Mouse (Mus musculus): ENCODE results near the gene Smg6. TPM values are rescaled to one million over a fixed set of nuclear protein-coding genes. Genes with fewer than 3 reads are reported as not detected.

The Smg6 gene
- polyA plus RNA-seq, 1 experiment from 2014 or later: 12.9 TPM

DNA sequence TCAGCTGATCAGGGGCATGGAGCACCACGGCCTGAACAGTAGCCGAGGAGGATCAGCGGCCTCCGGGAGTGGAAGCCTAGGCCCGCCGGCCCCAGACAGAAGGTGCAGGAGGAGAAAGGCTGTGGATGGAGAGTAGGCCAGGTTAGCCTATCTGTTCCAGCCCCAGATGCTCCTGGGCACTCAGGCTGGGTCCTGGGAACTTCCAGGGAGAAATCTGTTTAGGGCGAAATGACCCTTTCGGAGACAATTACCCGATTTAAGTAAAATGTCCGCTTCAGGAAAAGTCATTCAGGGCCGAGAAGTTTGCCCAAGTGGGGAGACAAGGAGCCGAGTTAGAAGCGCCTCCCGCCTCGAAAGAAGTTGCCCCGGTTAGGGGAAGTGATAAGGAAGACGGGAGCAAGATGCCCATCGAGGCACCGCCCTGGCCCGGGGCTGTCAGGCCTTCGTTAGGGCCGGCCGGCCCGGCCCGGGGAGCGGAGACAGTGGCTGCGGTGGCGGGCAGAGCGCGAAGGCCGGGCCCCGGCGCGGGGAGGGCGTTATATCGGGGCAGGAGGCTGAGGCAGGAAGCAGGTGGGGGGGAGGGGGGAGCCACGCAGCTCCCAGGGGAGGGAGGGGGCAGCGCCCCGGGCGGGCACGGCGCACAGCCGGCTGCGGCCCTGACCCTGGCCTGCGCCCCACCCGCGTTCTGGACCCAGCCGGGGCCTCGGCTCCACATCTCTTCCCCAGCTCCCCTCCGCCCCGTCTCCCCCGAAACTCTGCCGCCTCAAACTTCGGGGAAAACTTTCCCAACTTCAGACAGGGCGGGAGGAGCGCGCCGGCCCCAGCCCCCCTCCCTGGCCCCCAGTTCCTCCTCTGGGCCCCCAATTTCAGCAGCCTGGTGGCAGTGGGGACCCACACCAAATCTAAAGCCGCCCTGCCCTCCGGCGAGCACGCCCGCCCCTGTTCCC, 242.3 kb downstream of the Smg6 start:
- peak overlapping the region; percentile 40 for H3K4me3 ChIP-seq (ENCODE audit: low read depth, low read length)
- ATAC-seq: no peak
- H3K4me1 ChIP-seq (ENCODE audit: control insufficient read depth, insufficient read depth, low read length): peaks cover 23% of the 10 kb centered on the region
- DNase-seq (ENCODE audit: low spot score): no peak
- 2% methylated on average over 52 of the region's 63 CpGs for WGBS
- H3K27me3 ChIP-seq (replicated peaks; ENCODE audit: control insufficient read depth, insufficient read depth, low read length): peaks cover 94% of the 10 kb centered on the region
- H3K36me3 ChIP-seq (ENCODE audit: control insufficient read depth, insufficient read depth, low read length): peaks cover 8% of the 10 kb centered on the region
- H3K27ac ChIP-seq (ENCODE audit: low read depth, low read length): 0 out of 2 replicates have a peak overlapping the region, but pooled peaks have one; percentile 48
- peak overlapping the region; percentile 48; the same call in 1 of the 2 replicates for H3K9ac ChIP-seq (ENCODE audit: low read length)
- peak overlapping the region; percentile 77 for H3K4me2 ChIP-seq (ENCODE audit: low read length)
- no peaks in the 10 kb centered on the region for H3K9me3 ChIP-seq (replicated peaks; ENCODE audit: control insufficient read depth, low read length)

DNA sequence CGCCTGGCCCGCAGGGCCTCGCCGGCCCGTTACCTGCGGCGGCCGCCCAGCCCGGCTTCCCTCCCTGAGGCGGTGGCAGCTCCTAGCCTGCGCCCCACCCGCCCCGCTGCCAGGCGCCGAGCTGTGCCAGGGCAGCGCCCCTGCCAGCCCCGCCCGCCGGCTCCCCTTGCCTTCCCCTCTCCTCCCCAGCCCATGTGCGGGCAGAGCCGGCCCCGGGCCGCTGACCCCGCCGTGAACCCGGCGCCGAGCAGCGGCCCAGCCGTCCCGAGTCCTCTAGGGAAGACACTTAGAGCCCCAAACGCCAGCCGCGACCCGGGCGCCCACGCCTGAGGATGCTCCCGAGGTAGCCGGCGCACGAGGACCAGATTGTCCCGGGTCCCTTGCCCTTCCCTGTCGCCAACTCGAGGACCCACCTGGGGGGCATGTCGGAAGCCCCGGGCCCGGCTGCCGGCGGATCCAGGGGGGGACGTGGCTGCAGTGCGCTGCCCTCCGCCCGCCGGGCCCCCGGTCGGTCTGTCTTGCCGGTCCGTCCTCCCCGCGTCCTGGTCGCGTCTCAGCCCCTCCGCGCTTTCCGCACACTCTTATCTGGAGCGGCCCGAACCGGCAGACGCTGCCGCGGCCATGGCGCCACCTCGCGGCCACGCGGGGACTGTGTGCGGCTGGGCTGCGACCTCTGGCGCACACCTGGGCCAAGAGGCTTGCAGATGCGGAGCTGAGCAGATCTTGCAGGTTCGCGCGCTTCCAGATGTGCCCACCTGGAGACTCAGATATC, 243.2 kb downstream of the Smg6 start:
- Histone ChIP-seq H3K27me3 (replicated peaks; ENCODE audit: control insufficient read depth, insufficient read depth, low read length) (peaks cover 93% of the 10 kb centered on the region), H3K4me2 (ENCODE audit: low read length) (peak overlapping the region; percentile 77), H3K9ac (ENCODE audit: low read length) (peak overlapping the region; percentile 48; the same call in 1 of the 2 replicates), H3K27ac (ENCODE audit: low read depth, low read length) (peak overlapping the region; percentile 48; the same call in 1 of the 2 replicates), H3K4me1 (ENCODE audit: control insufficient read depth, insufficient read depth, low read length) (peaks cover 25% of the 10 kb centered on the region), H3K36me3 (ENCODE audit: control insufficient read depth, insufficient read depth, low read length) (0 out of 2 replicates have a peak, but pooled peaks cover 2% of the 10 kb centered on the region), H3K9me3 (replicated peaks; ENCODE audit: control insufficient read depth, low read length) (no peaks in the 10 kb centered on the region), H3K4me3 (ENCODE audit: low read depth, low read length) (peak overlapping the region; percentile 40)
- under 1% methylated on average over 79 of the region's 83 CpGs for WGBS
- ATAC-seq (0 out of 2 replicates have a peak, but pooled peaks have one; percentile 6), DNase-seq (ENCODE audit: low spot score) (peak; percentile 74)

DNA sequence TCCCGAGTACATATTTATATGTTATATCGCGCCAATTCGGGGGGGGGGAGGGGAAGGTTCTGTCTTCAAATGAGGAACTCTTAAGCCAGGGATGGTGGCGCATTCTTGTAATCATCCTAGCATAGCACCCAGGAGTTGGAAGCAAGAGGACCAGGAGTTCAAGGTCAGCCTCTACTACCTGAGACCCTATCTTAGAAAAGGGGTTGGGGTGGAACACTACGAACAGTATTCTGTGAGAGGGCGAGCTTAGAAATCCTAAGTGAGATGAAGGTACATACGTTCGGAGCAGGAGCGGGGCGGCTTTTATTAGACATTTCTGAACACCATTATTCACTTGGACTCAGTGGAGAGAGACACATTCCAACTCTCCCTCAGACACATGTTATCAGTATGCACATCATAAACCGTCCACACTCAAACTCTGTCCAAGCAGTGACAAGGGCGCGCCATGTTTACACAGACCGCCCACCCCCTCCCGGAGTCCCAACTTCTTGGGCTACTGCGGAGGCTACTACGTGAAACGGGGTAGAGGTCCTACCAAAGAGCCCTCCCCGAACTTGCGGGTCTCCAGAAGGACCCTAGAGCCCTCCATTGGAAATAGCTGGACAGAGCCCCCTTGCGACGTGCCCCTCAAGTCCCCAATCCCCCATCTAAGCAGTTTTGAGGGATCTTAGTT, 243.9 kb downstream of the Smg6 start, which contains the start of gene Hic1:
Hic1 (minus strand) TSS at position 115 of the 676 bp plus-strand sequence.
- peak within 1 kb of the TSS; percentile 77 for H3K4me2 ChIP-seq (ENCODE audit: low read length)
- H3K4me3 ChIP-seq (ENCODE audit: low read depth, low read length): peak within 1 kb of the TSS; percentile 40
- H3K4me1 ChIP-seq (ENCODE audit: control insufficient read depth, insufficient read depth, low read length): peaks cover 27% of the 10 kb centered on the region
- H3K36me3 ChIP-seq (ENCODE audit: control insufficient read depth, insufficient read depth, low read length): no peaks in the 10 kb centered on the region
- peaks cover 86% of the 10 kb centered on the region for H3K27me3 ChIP-seq (replicated peaks; ENCODE audit: control insufficient read depth, insufficient read depth, low read length)
- WGBS: 6% methylated on average over 23 of the region's 23 CpGs
- DNase-seq (ENCODE audit: low spot score) (no peak), ATAC-seq (no peak)
- H3K9me3 ChIP-seq (replicated peaks; ENCODE audit: control insufficient read depth, low read length): no peaks in the 10 kb centered on the region
- H3K27ac ChIP-seq (ENCODE audit: low read depth, low read length): peak within 1 kb of the TSS; percentile 48; the same call in 1 of the 2 replicates
- peak within 1 kb of the TSS; percentile 48; the same call in 1 of the 2 replicates for H3K9ac ChIP-seq (ENCODE audit: low read length)

DNA sequence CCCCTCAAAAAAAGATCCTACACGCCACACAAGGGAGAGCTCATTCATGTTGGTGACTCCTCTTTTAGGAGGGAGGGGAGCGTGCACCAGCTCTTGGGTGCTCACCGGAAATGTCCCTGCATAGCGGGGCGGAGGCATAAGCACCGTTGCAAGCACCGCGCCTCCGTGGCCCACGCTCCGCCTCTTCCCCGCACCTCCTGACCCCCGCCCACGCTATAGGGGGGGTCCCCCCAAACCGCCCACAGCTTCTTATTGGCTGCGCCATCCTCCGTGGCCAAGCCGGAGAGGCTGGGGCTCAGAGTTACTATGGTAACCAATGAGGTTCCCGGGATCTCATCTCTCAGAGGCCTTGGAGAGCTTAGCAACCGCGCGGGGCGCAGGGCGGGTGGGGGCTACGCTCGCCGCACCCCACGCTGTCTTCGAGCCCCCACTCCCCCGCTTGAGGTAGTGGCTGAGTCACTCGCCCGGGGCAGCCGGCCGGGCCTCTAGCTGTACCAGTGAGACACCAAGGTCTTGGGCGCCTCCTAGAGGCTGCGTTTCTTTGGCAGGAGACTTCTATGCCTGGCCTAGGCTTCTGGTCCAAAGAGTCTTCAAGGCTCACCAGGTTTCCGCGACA, 244.6 kb downstream of the Smg6 start:
- H3K27me3 ChIP-seq (replicated peaks; ENCODE audit: control insufficient read depth, insufficient read depth, low read length): peaks cover 79% of the 10 kb centered on the region
- WGBS: under 1% methylated on average over 38 of the region's 38 CpGs
- peak overlapping the region; percentile 77 for H3K4me2 ChIP-seq (ENCODE audit: low read length)
- peak overlapping the region; percentile 33 for H3K4me3 ChIP-seq (ENCODE audit: low read depth, low read length)
- H3K4me1 ChIP-seq (ENCODE audit: control insufficient read depth, insufficient read depth, low read length): peaks cover 27% of the 10 kb centered on the region
- DNase-seq (ENCODE audit: low spot score) (peak; percentile 92), ATAC-seq (peak; percentile 63)
- H3K9me3 ChIP-seq (replicated peaks; ENCODE audit: control insufficient read depth, low read length): no peaks in the 10 kb centered on the region
- H3K36me3 ChIP-seq (ENCODE audit: control insufficient read depth, insufficient read depth, low read length): no peaks in the 10 kb centered on the region
- H3K9ac ChIP-seq (ENCODE audit: low read length): peak overlapping the region; percentile 18; the same call in 1 of the 2 replicates
- H3K27ac ChIP-seq (ENCODE audit: low read depth, low read length): no peak overlapping the region

DNA sequence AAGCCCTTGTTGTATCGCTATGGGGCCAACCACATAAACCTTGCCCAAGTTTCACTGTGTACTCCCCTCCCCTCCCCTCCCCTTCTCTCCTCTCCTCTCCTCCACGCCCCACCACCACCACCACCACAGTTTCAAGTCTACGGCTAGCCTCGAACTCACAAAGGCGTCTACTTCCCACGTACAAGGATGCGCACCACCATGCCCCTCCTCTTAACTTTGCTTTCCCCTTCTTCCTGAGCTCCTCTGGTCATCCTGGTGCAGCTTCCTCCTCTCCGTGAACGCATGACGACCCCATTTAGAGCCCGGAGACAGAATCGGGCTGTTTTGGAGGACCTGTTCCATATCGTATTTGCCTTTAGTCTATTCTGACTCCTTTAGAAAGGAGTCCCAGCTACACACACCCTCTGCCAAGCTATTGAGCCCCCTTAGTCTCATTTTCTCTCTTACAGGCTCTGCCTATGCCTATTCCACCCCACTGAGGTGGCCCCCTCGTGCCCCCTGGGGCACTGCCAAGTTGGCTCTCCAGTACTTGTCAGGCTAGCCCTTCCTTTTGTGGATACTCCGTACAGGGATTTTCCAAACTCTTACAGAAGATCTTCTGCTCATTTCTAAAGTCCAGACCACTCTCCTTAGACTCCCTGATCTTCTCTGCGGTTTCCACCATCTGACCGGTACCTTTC, 245.7 kb downstream of the Smg6 start:
- H3K4me3 ChIP-seq (ENCODE audit: low read depth, low read length): 0 out of 2 replicates have a peak overlapping the region, but pooled peaks have one; percentile 68
- H3K36me3 ChIP-seq (ENCODE audit: control insufficient read depth, insufficient read depth, low read length): peaks cover 6% of the 10 kb centered on the region; the same call in 1 of the 2 replicates
- peaks cover 68% of the 10 kb centered on the region for H3K27me3 ChIP-seq (replicated peaks; ENCODE audit: control insufficient read depth, insufficient read depth, low read length)
- H3K4me1 ChIP-seq (ENCODE audit: control insufficient read depth, insufficient read depth, low read length): peaks cover 27% of the 10 kb centered on the region
- ATAC-seq (no peak), DNase-seq (ENCODE audit: low spot score) (no peak)
- H3K4me2 ChIP-seq (ENCODE audit: low read length): peak overlapping the region; percentile 77; the same call in 1 of the 2 replicates
- H3K9ac ChIP-seq (ENCODE audit: low read length): no peak overlapping the region
- H3K27ac ChIP-seq (ENCODE audit: low read depth, low read length): no peak overlapping the region
- H3K9me3 ChIP-seq (replicated peaks; ENCODE audit: control insufficient read depth, low read length): no peaks in the 10 kb centered on the region
- 4% methylated on average over 17 of the region's 17 CpGs for WGBS

DNA sequence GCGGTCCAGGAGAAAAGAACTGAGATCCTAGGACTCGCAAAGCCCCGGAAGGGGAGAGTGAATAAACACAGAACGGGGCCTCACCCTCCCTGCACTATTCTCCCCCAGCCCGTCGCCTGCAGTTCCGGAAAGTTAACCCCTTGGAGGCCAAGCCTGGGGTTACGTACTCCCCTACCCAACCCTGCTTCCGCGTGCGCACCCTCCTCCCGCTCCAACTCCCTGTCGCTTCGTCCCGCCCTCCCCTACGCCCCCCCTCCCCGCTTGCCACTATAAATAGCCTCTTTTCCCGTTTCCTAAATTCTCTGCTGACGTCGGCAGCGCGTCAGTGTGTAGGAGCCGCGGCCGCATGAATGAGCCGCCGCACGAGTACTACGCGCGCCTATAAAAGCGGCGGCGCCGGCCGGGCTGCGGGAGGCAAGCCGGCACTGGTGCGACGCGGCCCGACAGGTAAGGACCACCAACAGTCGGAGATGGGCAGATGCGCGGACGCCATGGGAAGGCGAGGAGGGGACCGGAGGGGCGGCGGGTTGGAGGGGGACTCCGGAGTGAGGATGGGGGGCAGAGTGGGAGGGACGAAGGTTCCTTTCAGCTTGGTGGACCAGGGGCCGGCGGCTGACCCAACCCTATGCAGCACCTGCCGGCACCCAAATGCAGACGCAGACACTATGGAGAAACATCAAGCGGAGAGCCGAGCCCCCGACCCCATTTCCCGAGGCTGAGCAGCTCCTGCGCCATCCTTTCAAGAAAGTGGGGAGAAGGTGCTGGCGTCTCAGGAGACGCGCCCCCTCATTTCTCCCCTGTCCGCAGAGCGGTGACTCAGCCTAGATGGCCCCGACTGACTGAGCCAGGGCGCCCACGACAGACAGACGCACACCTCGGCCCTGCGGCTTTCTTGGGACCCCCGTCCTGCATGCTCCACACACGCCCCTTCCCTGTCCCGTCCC, 246.8 kb downstream of the Smg6 start:
- Histone ChIP-seq H3K9me3 (replicated peaks; ENCODE audit: control insufficient read depth, low read length) (no peaks in the 10 kb centered on the region), H3K4me3 (ENCODE audit: low read depth, low read length) (peak overlapping the region; percentile 68), H3K36me3 (ENCODE audit: control insufficient read depth, insufficient read depth, low read length) (peaks cover 15% of the 10 kb centered on the region; the same call in 1 of the 2 replicates), H3K4me1 (ENCODE audit: control insufficient read depth, insufficient read depth, low read length) (peaks cover 27% of the 10 kb centered on the region), H3K27me3 (replicated peaks; ENCODE audit: control insufficient read depth, insufficient read depth, low read length) (peaks cover 57% of the 10 kb centered on the region), H3K27ac (ENCODE audit: low read depth, low read length) (no peak overlapping the region), H3K4me2 (ENCODE audit: low read length) (peak overlapping the region; percentile 77), H3K9ac (ENCODE audit: low read length) (peak overlapping the region; percentile 62)
- under 1% methylated on average over 73 of the region's 75 CpGs for WGBS
- ATAC-seq (peak; percentile 15; the same call in 1 of the 2 replicates), DNase-seq (ENCODE audit: low spot score) (peak; percentile 82)

All from forebrain, embryonic 14.5 days (tissue).